Mouse (Mus musculus): ENCODE data around the gene Kiss1. TPM values are rescaled to one million over a fixed set of nuclear protein-coding genes. Genes with fewer than 3 reads are reported as not detected.

Kiss1 gene
- polyA plus RNA-seq, 1 experiment: not detected

- TF ChIP-seq POLR2A (IDR thresholded peaks at IDR 0.05; ENCODE audit: borderline replicate concordance, control insufficient read depth, low read depth, low read length) (no peak), CTCF (IDR thresholded peaks at IDR 0.05; ENCODE audit: control insufficient read depth, insufficient read depth, low read length) (no peak)
Observed at GRCm38 (mm10) chr1:133355912-133356311, 34.2 kb downstream of the Kiss1 start.

DNA sequence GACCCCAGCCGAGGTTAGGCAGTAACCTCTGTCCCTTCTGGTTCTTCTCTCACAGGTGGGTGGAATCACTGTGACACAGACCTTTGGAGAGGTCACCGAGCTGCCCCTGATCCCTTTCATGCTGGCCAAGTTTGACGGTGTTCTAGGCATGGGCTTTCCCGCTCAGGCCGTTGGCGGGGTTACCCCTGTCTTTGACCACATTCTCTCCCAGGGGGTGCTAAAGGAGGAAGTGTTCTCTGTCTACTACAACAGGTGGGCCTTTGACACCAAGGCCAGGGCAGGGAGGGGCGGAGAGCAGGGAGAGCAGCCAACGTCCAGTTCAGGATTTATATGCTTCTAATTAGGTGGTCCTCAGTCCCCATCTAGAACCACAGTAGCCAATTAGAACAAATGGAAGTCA, 34.7 kb downstream of the Kiss1 start:
- Histone ChIP-seq H3K4me1 (ENCODE audit: control insufficient read depth, insufficient read depth, low read length) (peaks cover 1% of the 10 kb centered on the region; the same call in 1 of the 2 replicates), H3K4me3 (replicated peaks; ENCODE audit: control insufficient read depth, low read depth, low read length) (no peak overlapping the region), H3K27ac (ENCODE audit: control insufficient read depth, insufficient read depth, low read depth, low read length, poor library complexity) (no peak overlapping the region; the same call in none of the 2 replicates)
- no peak for TF ChIP-seq POLR2A (IDR thresholded peaks at IDR 0.05; ENCODE audit: borderline replicate concordance, control insufficient read depth, low read depth, low read length)
- no peak for TF ChIP-seq CTCF (IDR thresholded peaks at IDR 0.05; ENCODE audit: control insufficient read depth, insufficient read depth, low read length)
- 32% methylated on average over 8 of the region's 8 CpGs for WGBS

More at GRCm38 (mm10) chr1:133355912-133356311, 34.2 kb downstream of the Kiss1 start:
- no peak overlapping the region for H3K4me3 ChIP-seq (replicated peaks; ENCODE audit: control insufficient read depth, low read depth, low read length)
- H3K4me1 ChIP-seq (ENCODE audit: control insufficient read depth, insufficient read depth, low read length): peaks cover 1% of the 10 kb centered on the region; the same call in 1 of the 2 replicates
- no peak overlapping the region; the same call in 1 of the 2 replicates for H3K27ac ChIP-seq (ENCODE audit: control insufficient read depth, insufficient read depth, low read depth, low read length, poor library complexity)
- 63% methylated on average over 15 of the region's 15 CpGs for WGBS

DNA sequence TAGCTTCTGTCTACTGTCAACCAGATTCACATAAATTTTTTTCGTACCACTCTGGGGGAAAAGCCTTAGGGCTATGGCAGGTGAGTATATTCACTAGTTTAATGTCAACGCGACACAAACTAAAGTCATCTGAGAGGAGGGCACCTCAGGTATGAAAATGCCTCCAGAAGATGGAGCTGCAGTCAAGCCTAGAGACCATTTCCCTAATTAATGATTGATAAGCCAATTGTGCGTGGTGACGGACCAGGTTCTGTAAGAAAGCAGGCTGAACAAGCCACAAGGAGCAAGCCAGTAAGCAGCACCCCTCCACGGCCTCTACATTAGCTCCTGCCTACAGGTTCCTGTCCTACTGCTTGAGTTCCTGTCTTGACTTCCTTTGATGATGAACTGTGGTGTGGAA, 39.3 kb downstream of the Kiss1 start:
- Histone ChIP-seq H3K27ac (ENCODE audit: control insufficient read depth, insufficient read depth, low read depth, low read length, poor library complexity) (no peak overlapping the region), H3K4me3 (replicated peaks; ENCODE audit: control insufficient read depth, low read depth, low read length) (no peak overlapping the region), H3K4me1 (ENCODE audit: control insufficient read depth, insufficient read depth, low read length) (no peaks in the 10 kb centered on the region; the same call in 1 of the 2 replicates)
- WGBS: 85% methylated on average over 6 of the region's 6 CpGs
- TF ChIP-seq CTCF (IDR thresholded peaks at IDR 0.05; ENCODE audit: control insufficient read depth, insufficient read depth, low read length) (no peak), POLR2A (IDR thresholded peaks at IDR 0.05; ENCODE audit: borderline replicate concordance, control insufficient read depth, low read depth, low read length) (no peak)

GRCm38 (mm10) chr1:133362103-133362502, 40.4 kb downstream of the Kiss1 start:
- Histone ChIP-seq H3K4me3 (replicated peaks; ENCODE audit: control insufficient read depth, low read depth, low read length) (no peak overlapping the region), H3K4me1 (ENCODE audit: control insufficient read depth, insufficient read depth, low read length) (no peaks in the 10 kb centered on the region), H3K27ac (ENCODE audit: control insufficient read depth, insufficient read depth, low read depth, low read length, poor library complexity) (no peak overlapping the region)
- 87% methylated on average over 5 of the region's 5 CpGs for WGBS
- TF ChIP-seq CTCF (IDR thresholded peaks at IDR 0.05; ENCODE audit: control insufficient read depth, insufficient read depth, low read length) (no peak), POLR2A (IDR thresholded peaks at IDR 0.05; ENCODE audit: borderline replicate concordance, control insufficient read depth, low read depth, low read length) (no peak)

- 2% methylated on average over 52 of the region's 52 CpGs for WGBS
- no peak within 1 kb of the TSS for H3K27ac ChIP-seq (ENCODE audit: control insufficient read depth, insufficient read depth, low read depth, low read length, poor library complexity)
- TF ChIP-seq CTCF (IDR thresholded peaks at IDR 0.05; ENCODE audit: control insufficient read depth, insufficient read depth, low read length) (no peak), POLR2A (IDR thresholded peaks at IDR 0.05; ENCODE audit: borderline replicate concordance, control insufficient read depth, low read depth, low read length) (no peak)
- no peak within 1 kb of the TSS for H3K4me3 ChIP-seq (replicated peaks; ENCODE audit: control insufficient read depth, low read depth, low read length)
- H3K4me1 ChIP-seq (ENCODE audit: control insufficient read depth, insufficient read depth, low read length): no peaks in the 10 kb centered on the region
Observed at GRCm38 (mm10) chr1:133363276-133364021, 41.8 kb downstream of the Kiss1 start, which contains the start of gene Etnk2. Etnk2 (plus strand) TSS chr1:133363572.

DNA sequence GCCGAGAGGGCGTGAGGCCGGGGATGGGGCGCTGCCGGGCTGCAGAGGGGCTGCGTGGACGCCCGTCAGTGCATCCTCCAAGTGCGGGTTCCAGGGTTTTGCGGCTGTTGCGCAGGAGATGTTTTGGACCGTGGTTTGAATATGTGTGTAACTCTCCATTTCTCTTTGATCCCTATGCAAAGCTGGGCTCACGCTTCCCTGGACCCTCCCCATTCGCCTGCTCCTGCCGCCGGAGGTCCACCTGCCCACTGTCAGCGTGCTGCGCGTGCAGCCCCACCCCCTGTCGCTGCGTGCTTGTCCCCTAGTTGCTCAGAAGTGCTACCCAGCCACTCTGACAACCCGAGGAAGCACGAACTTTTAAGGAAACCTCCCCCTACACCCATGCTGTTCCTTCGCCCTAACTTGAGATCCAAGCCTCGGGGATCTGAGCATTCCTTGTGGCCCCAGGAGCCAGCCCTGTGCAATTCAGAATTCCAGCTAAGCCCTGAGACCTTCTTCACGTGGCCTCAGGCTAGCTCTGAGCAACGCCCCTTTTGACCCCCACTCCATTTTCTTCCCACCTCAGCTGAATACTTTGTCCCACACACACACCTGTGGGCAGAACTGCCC, 42.5 kb downstream of the Kiss1 start:
- 13% methylated on average over 27 of the region's 27 CpGs for WGBS
- no peak overlapping the region for H3K4me3 ChIP-seq (replicated peaks; ENCODE audit: control insufficient read depth, low read depth, low read length)
- TF ChIP-seq CTCF (IDR thresholded peaks at IDR 0.05; ENCODE audit: control insufficient read depth, insufficient read depth, low read length) (no peak), POLR2A (IDR thresholded peaks at IDR 0.05; ENCODE audit: borderline replicate concordance, control insufficient read depth, low read depth, low read length) (no peak)

DNA sequence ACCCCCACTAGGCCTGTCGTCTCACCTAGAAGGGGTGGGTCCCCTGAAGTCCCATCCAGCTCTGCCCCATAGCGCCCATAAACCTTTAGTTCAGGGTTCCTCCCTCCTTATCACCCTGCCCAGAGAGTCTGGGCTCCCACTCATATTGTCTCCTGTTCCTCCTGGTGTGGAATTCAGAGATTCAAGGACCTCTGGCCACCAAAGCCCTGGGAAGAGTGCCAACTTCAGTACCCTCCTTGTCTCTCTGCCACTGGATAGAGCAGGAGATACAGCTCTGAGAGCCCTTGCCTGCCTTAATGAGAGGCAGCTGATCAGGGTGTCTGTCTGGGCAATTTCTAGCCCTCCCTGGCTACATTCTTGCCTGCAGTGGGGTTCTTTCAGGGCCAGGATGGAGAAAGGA, 43.2 kb downstream of the Kiss1 start:
- 51% methylated on average over 2 of the region's 2 CpGs for WGBS
- Histone ChIP-seq H3K27ac (ENCODE audit: control insufficient read depth, insufficient read depth, low read depth, low read length, poor library complexity) (no peak overlapping the region), H3K4me1 (ENCODE audit: control insufficient read depth, insufficient read depth, low read length) (no peaks in the 10 kb centered on the region), H3K4me3 (replicated peaks; ENCODE audit: control insufficient read depth, low read depth, low read length) (no peak overlapping the region)
- no peak for TF ChIP-seq CTCF (IDR thresholded peaks at IDR 0.05; ENCODE audit: control insufficient read depth, insufficient read depth, low read length)
- no peak for TF ChIP-seq POLR2A (IDR thresholded peaks at IDR 0.05; ENCODE audit: borderline replicate concordance, control insufficient read depth, low read depth, low read length)

More for the DNA sequence above, 42.5 kb downstream of the Kiss1 start:
- Histone ChIP-seq H3K27ac (ENCODE audit: control insufficient read depth, insufficient read depth, low read depth, low read length, poor library complexity) (no peak overlapping the region), H3K4me1 (ENCODE audit: control insufficient read depth, insufficient read depth, low read length) (no peaks in the 10 kb centered on the region)

GRCm38 (mm10) chr1:133366951-133367605, 45.4 kb downstream of the Kiss1 start:
- Histone ChIP-seq H3K4me3 (replicated peaks; ENCODE audit: control insufficient read depth, low read depth, low read length) (no peak overlapping the region), H3K27ac (ENCODE audit: control insufficient read depth, insufficient read depth, low read depth, low read length, poor library complexity) (no peak overlapping the region), H3K4me1 (ENCODE audit: control insufficient read depth, insufficient read depth, low read length) (no peaks in the 10 kb centered on the region)
- TF ChIP-seq POLR2A (IDR thresholded peaks at IDR 0.05; ENCODE audit: borderline replicate concordance, control insufficient read depth, low read depth, low read length): no peak
- TF ChIP-seq CTCF (IDR thresholded peaks at IDR 0.05; ENCODE audit: control insufficient read depth, insufficient read depth, low read length): no peak
- 57% methylated on average over 10 of the region's 10 CpGs for WGBS

All from bone marrow, adult 2 months (tissue).